Mouse (Mus musculus) layer of hippocampus, adult 2 months (tissue): ENCODE measurements around the gene Xntrpc. TPM values are rescaled to one million over a fixed set of nuclear protein-coding genes. Genes with fewer than 3 reads are reported as not detected.
A peak's percentile ranks its signal among the peaks of the same experiment; 100 is the strongest.
"Not testable (repeated sequence)": the region's sequence is repeated elsewhere in the genome, so short reads cannot be mapped to it uniquely, and the experiment has no call there.

Experiments
- DNase-seq, 2 experiments: peaks; one replicate each; pipeline ENCODE4 v3.0.0; 2022; ENCODE audit warnings: low spot score in 2 of 2
- H3K27ac ChIP-seq: fragments of 200-600 bp; 2 replicates; pipeline ENCODE4 v1.8.1; 2022
- H3K4me3 ChIP-seq: fragments of 200-600 bp; 2 replicates; pipeline ENCODE4 v1.8.1; 2022; ENCODE audit warnings: mild to moderate bottlenecking
- CTCF ChIP-seq: fragments of 200-600 bp; conservative IDR thresholded peaks from 2 replicates; pipeline ENCODE4 v1.8.1; 2022; ENCODE audit warnings: antibody characterized with exemption, mild to moderate bottlenecking, moderate library complexity
- long read RNA-seq, 2 experiments: library from polyadenylated mRNA; stranded (forward); transcript quantifications; one replicate each; pipeline ENCODE4 v2.0.0; 2021; ENCODE audit warnings: borderline mapping rate in 2 of 2
- total RNA-seq, 2 experiments: library from RNA; stranded (reverse); gene quantifications; 2 replicates each; pipeline ENCODE4 v1.2.3; 2021

The Xntrpc gene
- total RNA-seq: 1 to 10 TPM; 2.3 to 2.9 TPM
- long read RNA-seq, experiment 1, partial matches to known transcripts: 3 of 7 reads
- long read RNA-seq, experiment 1, other reads (novel, unspliced or antisense): 4 of 7 reads
- long read RNA-seq, experiment 2, partial matches to known transcripts: 0 of 2 reads
- long read RNA-seq, experiment 2, other reads (novel, unspliced or antisense): 2 of 2 reads

DNA sequence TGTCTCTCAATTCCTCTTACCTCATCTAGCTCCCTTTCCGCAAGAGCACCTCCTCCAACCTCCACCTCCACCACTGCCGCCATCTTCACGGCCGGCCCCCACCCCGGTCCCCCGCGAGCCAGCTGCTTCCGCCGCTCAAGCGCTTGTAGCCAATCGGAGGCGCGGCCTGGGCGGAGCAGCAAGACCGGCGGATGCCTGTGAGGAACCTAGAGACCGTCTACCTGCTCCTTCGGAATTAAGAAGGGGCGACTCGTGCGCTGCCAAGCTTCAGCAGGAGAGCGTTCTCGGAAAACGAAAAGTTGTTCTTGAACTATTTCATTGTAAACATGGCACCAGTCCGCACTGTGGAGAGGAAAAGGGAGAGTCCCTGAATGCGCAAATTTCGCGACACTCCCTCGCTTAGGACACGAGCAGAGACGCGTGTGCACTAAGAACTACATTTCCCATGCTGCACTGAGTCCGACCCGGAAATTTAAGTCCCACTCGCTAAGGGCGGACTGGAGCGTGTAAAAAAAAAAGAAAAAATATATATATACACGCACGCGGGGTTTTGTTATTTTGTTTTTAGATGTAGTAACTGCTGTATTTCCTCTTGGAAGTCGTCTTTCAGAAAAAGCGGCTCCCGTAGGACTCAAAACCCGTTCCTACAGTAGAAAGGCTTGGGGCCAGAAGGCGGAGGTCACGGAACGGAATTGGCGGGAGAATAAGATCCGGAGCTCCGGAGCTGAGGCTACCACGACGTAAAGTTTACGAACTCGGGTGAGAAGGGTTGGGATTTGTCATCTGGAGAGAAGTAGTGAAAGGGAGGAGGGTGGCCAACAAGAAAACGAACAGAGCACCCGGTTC lies at the start of gene Xntrpc, which contains the start of the genes Rnf121 and Xndc1:
Gene Xntrpc, plus strand, starts transcription at position 668 of the 846 bp plus-strand sequence.
Gene Rnf121, minus strand, starts transcription at position 424 of the 846 bp plus-strand sequence.
Gene Xndc1, plus strand, starts transcription at position 466 of the 846 bp plus-strand sequence.
- no peak for TF ChIP-seq CTCF
- peak within 1 kb of the TSS; percentile 91 for H3K4me3 ChIP-seq
- H3K27ac ChIP-seq: peak within 1 kb of the TSS; percentile 92
- DNase-seq: peak; percentile 93 to 94

DNA sequence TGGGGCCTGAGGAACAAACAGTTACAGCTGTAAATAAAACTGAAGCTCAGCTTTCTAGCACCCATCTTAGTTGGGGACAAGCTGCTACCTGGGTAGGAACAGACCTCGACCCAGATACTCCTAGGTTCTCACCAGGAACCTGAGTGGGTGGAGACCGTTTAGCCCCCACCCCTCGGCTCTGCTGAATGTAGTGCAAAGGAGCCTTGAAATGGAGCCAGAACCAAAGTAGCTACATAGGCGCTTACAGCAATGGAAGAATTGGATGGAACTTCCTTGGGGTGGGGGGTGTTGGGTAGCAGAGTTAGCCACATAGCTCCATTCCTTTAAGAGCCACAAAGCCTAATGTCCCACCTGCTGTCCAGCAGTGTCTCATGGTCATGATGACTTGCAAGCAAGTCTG lies 48.6 kb upstream of the Xntrpc start:
- no peak for DNase-seq
- Histone ChIP-seq H3K4me3 (no peak overlapping the region), H3K27ac (peak overlapping the region; percentile 12)
- TF ChIP-seq CTCF: no peak

DNA sequence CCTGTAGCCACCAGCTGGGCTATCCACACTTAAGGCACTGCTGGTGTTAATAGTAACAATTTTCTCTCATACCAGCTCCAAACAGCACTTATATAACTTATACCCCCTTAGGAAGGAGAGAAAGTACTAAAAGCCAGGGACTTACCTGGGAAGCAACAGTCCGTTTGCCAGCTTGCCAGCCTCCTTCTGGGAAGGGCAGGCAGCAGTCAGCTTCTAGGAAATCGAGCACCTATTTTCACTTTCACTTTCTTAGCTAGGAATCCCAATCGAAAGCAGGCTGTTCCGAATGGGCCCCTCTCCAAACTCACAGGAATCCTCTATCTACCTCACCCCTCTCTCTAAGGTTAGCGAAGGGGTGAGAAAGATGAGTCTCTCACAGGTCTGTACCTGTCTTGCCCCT lies 48.1 kb upstream of the Xntrpc start:
- Histone ChIP-seq H3K27ac (peak overlapping the region; percentile 12; the same call in 1 of the 2 replicates), H3K4me3 (peak overlapping the region; percentile 0; the same call in 1 of the 2 replicates)
- DNase-seq: no peak
- no peak for TF ChIP-seq CTCF

DNA sequence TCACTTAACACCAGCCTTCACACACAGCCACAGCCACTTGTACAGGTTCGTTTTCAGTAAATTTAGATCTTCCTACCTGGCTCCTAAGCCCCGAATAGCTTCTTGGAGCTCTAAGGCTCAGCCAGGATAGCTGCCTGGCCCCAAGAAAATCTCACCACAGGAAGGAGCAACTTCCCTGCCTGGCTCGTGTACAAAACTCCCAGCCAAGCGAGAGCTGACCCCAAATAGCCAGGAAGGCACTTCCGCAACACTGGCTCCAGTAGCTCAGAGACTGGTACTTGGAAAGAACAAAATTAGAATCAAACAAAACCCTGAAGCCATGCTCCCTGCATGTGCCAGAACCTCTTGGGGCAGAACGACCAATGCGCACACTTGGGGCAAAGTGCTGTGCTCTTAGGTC lies 47.5 kb upstream of the Xntrpc start:
- H3K4me3 ChIP-seq: no peak overlapping the region
- peak overlapping the region; percentile 12; the same call in 1 of the 2 replicates for H3K27ac ChIP-seq
- no peak for TF ChIP-seq CTCF
- DNase-seq: no peak

DNA sequence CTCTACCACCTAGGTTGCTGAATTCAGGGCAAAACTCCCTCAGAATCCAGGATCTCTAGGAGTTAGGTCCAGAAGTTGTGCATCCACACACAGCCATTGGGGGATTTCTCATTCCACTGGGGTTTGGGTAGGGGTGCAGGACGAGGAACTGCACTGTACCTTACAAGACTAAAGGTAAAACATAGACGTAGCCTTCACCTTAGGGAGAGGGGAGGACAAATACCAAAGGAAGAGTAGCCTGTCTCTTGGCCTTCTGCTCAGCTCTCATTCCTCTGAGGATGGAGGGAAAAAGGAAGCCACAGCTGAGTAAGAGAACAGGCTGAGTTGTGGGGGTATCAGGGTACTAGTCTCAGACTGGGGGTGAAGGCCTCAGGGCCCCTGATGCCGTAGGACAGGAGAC lies 46.9 kb upstream of the Xntrpc start, which contains the start of gene Il18bp:
Gene Il18bp, minus strand, starts transcription at position 101 of the 400 bp plus-strand sequence.
- no peak for DNase-seq
- peak within 1 kb of the TSS; percentile 12; the same call in 1 of the 2 replicates for H3K27ac ChIP-seq
- no peak within 1 kb of the TSS; the same call in 1 of the 2 replicates for H3K4me3 ChIP-seq
- TF ChIP-seq CTCF: no peak

DNA sequence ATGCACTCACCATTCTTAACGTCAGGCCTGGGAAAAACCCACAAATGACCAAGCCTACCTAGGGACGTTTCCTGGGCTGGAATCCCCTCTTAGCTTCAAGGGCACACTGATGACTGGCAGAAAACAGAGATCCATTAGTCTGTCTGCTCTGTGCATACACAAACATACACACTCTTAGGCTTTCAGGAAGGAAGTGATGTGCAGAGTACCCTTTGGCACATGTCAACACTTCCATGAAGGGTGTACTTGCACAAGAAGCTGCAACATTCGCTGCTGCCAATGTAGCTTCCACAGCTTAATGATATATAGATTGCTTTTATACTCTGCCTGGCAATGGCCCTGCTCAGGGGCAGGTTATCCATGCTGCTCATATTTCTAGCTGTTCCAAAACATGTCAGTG lies 46.2 kb upstream of the Xntrpc start:
- no peak for TF ChIP-seq CTCF
- Histone ChIP-seq H3K27ac (no peak overlapping the region), H3K4me3 (no peak overlapping the region)
- DNase-seq: no peak

DNA sequence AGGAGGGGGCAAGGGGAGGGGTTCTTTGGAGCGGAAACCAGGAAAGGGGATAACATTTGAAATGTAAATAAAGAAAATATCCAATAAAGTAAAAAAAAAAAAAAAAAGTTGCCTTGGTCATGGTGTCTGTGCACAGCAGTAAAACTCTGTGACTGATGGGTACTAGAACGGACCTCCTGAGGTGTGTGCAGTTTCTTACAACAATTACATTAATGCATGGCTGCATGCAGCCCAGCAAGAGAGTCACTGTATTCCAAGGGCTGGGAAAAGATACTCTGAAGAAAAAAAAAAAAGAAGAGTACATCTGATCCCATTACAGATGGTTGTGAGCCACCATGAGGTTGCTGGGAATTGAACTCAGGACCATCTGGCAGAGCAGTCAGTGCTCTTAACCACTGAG lies 44.6 kb upstream of the Xntrpc start:
- H3K4me3 ChIP-seq, H3K27ac ChIP-seq, DNase-seq: not testable (repeated sequence)

DNA sequence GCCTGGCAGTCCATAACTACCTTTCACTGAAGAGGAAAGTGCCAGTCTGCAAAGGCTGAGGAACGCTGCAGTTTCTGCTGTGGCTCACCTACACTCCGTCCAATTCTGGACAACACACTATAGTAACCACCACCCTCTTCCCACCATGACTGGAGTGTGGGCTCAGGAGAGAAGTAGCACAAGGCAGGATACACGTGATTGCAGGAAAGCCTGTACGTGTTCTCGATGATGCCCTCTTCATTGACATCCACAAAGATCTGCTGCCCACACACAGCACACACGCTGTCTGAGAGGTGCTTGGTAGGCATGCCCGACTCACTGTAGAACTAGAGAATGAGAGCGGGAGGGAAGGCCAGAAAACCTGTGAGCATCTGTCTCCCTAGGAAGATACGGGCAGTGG lies 41.7 kb upstream of the Xntrpc start:
- Histone ChIP-seq H3K4me3 (no peak overlapping the region), H3K27ac (no peak overlapping the region)
- no peak for DNase-seq
- TF ChIP-seq CTCF: no peak

DNA sequence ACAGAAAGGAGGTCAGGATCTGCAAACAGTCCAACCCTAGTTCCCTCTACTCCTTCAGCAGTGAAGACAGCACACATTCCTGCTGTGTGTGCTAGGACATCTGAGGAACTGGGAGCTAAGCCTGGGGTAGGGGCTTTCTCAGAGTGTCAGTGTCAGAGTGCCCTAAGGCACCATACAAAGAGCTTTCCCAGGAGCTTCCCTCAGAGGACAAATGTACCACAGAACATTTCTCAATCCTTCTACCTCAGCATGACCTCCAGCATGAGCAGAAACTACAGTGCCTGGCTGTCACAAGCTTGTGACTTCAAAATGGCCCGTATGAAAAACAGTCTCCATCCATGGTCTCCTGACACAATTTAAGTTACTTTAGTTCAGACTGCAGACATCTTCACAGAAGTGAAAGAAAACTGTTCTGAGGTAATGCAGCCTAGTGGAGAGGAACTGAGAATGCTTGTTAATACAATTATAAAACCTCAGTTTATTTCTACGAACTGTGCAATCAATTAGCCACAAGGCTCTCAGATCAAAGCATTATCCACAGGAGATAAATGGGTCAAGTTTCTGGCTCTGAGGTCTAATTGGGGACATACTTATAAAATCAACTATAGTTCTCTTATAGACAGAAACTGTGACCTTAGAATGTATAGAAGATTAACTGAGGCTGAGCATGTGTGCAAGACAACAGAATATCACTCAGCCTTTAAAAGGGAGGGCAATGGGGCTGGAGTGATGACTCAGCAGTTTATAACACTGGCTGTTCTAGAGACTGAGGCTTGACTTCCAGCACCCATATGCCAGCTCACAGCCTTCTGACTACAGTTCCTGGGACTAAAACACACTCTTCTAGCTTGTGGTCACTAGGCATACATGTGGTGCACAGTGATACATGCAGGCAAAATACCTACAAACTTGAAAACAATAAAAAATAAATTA lies 40.1 kb upstream of the Xntrpc start:
- DNase-seq: no peak
- TF ChIP-seq CTCF: no peak
- Histone ChIP-seq H3K4me3 (no peak overlapping the region), H3K27ac (no peak overlapping the region)

DNA sequence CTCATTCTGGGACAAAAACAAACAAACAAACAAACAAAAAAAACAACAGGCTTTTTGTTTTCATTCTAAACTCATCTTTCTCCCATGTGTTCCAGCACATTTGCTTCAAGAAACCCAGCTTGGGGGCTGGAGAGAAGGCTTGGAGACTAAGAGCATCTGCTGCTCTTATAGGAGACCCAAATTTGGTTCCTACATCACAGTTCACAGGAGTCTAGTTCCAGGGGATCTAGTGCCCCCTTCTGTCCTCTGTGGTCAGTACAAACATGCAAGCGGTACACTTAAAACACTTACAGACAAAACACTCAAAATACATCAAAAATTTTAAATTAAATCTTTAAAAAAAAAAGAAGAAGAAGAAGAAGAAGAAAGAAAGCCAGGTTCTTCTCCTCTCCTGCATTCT lies 30.6 kb upstream of the Xntrpc start:
- DNase-seq: no peak
- Histone ChIP-seq H3K4me3 (no peak overlapping the region), H3K27ac (no peak overlapping the region)
- TF ChIP-seq CTCF: peak; percentile 63

DNA sequence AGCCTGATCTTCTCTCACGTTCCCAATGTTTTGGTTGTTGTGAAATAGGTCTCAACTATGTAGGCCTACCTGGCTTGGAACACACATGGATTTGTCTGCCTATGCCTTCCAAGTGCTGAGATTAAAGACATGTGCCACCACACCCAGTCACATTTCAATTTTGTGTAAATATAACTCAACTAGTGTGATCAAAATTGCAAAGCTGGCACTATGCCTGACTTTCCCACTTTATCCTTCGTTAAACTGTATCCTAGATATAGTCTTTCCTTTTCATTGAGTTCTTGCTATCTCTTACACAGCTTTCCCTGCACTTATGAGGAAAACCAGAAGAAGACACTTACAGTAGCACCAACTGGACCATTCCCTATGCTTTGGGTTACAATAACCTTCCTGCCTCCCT lies 30.0 kb upstream of the Xntrpc start:
- Histone ChIP-seq H3K4me3 (no peak overlapping the region), H3K27ac (no peak overlapping the region)
- TF ChIP-seq CTCF: no peak
- no peak for DNase-seq

DNA sequence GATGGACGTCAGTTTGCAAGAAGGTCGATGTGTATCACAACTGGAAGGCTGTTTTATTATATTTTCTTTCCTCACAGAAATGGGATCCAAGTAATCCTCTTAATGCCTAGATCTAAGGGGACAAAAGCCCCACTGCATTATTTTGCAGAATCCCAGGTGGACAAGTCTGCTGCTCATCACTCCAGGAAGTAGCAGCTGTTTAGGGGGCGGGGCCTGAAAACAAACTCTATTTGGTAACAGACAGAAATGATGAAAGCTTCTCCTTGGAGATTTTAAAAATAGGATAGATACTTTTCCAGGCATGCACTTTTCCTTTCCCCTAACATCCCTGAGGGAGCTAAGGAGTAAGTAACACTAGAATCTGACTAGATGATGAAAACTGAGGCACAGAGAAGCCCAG lies 28.2 kb upstream of the Xntrpc start:
- peak overlapping the region; percentile 51; the same call in 1 of the 2 replicates for H3K27ac ChIP-seq
- TF ChIP-seq CTCF: no peak
- no peak for DNase-seq

More for the DNA sequence above, 28.2 kb upstream of the Xntrpc start:
- no peak overlapping the region for H3K4me3 ChIP-seq
